Mouse (Mus musculus): Measurements from ENCODE around the gene Dao.

GRCm38 (mm10) chr5:113989437-113990024 is 14.0 kb upstream of the Dao start:
- TF ChIP-seq CTCF (IDR thresholded peaks at IDR 0.05; ENCODE audit: extremely low read depth, insufficient read depth, low read length), result no peak
- no peak for TF ChIP-seq POLR2A (IDR thresholded peaks at IDR 0.05; ENCODE audit: extremely low read depth, insufficient read depth, low read length)

Measured in cortical plate, adult 2 months (tissue).